In the genomic region with DNA sequence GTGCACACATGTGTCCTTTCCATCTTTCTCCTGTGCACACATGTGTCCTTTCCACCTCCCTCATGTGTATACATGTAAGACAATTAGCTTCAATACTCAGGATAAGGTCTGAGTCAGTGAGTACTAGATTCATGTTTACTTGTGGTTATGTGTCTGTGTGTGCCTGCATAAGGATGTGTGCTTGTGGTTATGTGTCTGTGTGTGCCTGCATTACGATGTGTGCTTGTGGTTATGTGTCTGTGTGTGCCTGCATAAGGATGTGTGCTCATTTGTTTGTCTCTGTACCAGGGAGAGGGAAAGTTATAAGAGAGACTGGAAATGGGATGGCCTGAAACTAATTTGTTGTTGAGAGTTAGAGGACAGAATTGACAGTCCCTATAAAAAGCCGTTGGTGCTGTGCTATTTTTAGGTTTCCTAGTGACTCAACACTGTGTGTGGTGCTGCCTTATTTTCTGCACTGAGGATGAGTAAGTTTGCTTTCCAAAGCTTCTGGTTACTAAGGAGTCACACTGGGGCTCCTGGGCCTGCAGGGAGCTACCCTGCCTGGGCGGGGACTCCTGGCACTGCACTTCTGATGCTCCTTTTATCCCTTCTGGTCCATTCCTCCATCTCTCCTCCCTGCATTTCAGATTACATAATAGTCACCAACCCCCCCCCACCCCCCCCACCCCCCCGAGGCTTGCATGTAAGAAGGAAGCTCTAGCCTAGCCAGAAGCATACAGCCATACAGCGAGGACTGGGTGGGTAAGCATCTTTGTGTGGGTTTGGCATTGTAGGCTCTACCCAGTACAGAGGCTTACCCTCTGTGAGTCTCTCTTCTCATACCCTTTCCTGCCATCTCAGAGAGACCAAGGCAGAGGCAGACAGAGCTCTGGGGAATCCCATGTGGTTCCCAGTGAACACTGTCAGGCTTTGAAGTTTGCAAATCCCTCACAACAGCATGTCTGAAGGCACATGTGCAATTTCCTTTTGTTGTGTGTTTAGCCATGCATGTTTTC, we compare ENCODE assay signal across 8 mouse cellular contexts.
DNase-seq lines count a peak whose midpoint lies in the region; ATAC-seq and TF ChIP-seq lines count a peak whose summit lies in the region.

No protein-coding gene starts in this region.

- peak; percentile 65 for ATAC-seq in cerebellum, adult (ENCODE audit: insufficient number of reproducible peaks, low FRiP score, low TSS enrichment)
- no peak for ATAC-seq in liver, postnatal 0 days

- H3K9ac ChIP-seq in liver, postnatal 0 days (replicated peaks), result no peak overlapping the region

- H3K4me1 ChIP-seq in liver, postnatal 0 days (ENCODE audit: insufficient read depth), result no peaks in the 10 kb centered on the region

- 40% methylated on average over 5 of the region's 5 CpGs for WGBS in liver, postnatal 0 days (ENCODE audit: insufficient replicate concordance)

- no peak for DNase-seq in cerebellum, adult 9-10 months
- peak; percentile 76 for DNase-seq in right cerebral cortex, adult 18-20 months
- DNase-seq in right cerebral cortex, postnatal 4 days, result no peak
- DNase-seq in layer of hippocampus, adult 9-11 months, result peak; percentile 68
- DNase-seq in telencephalon, adult 2 months (ENCODE audit: low read depth, low spot score), result peak; percentile 84
- DNase-seq in liver, postnatal 0 days, result no peak
- no peak for DNase-seq in lung, postnatal 25 days (ENCODE audit: low spot score)

- H3K4me2 ChIP-seq in liver, postnatal 0 days (ENCODE audit: low read depth, low read length), result no peak overlapping the region

- no peak for TF ChIP-seq CTCF in liver, postnatal 0 days (IDR thresholded peaks at IDR 0.05; ENCODE audit: low read depth)

- H3K27ac ChIP-seq in liver, postnatal 0 days (ENCODE audit: low read depth), result no peak overlapping the region

- H3K36me3 ChIP-seq in liver, postnatal 0 days (replicated peaks; ENCODE audit: insufficient read depth, low read length), result no peaks in the 10 kb centered on the region

- no peak overlapping the region for H3K4me3 ChIP-seq in liver, postnatal 0 days (ENCODE audit: low read depth, low read length)

- no peak for TF ChIP-seq EP300 in liver, postnatal 0 days (IDR thresholded peaks at IDR 0.05; ENCODE audit: low read depth)

- H3K9me3 ChIP-seq in liver, postnatal 0 days (ENCODE audit: low read length), result no peaks in the 10 kb centered on the region

- H3K27me3 ChIP-seq in liver, postnatal 0 days (ENCODE audit: insufficient read depth, low read length), result no peaks in the 10 kb centered on the region

Comparison
In these comparisons a context has a peak if more than half of its experiments do, and no peak if none do; other contexts are left out.
1. DNase-seq: peak in right cerebral cortex, adult 18-20 months (single experiment), layer of hippocampus, adult 9-11 months (single experiment) and telencephalon, adult 2 months (single experiment); none in cerebellum, adult 9-10 months (single experiment), right cerebral cortex, postnatal 4 days (single experiment), liver, postnatal 0 days (single experiment) and lung, postnatal 25 days (single experiment).